Mouse (Mus musculus) cerebellum, adult (tissue): ENCODE measurements around the gene Gtdc1.
A peak's percentile ranks its signal among the peaks of the same experiment; 100 is the strongest.
"Not testable (repeated sequence)": the region's sequence is repeated elsewhere in the genome, so short reads cannot be mapped to it uniquely, and the experiment has no call there.

ENCODE experiments used
- ATAC-seq: cut with Nextera tagmentation; 2 replicates; pipeline ENCODE4 v1.9.2; 2017; ENCODE audit warnings: mild to moderate bottlenecking, moderate library complexity, mixed read lengths; ENCODE audit not compliant: insufficient number of reproducible peaks, low FRiP score, low TSS enrichment

Gtdc1 gene

GRCm38 (mm10) chr2:44622471-44622870 lies 305.0 kb downstream of the Gtdc1 start:
- no peak for ATAC-seq

- not testable (repeated sequence) for ATAC-seq
Measured at GRCm38 (mm10) chr2:44599653-44600052, 327.8 kb downstream of the Gtdc1 start.

- ATAC-seq, result no peak
Measured at GRCm38 (mm10) chr2:44594276-44594675, 333.2 kb downstream of the Gtdc1 start.

- peak; percentile 66 for ATAC-seq
Measured at GRCm38 (mm10) chr2:44590881-44591280, 336.6 kb downstream of the Gtdc1 start.

GRCm38 (mm10) chr2:44584061-44584460 lies 343.4 kb downstream of the Gtdc1 start:
- ATAC-seq, result peak; percentile 58; the same call in 1 of the 2 replicates

GRCm38 (mm10) chr2:44583491-44583890 lies 344.0 kb downstream of the Gtdc1 start:
- ATAC-seq, result no peak

GRCm38 (mm10) chr2:44571810-44572209 lies 355.6 kb downstream of the Gtdc1 start:
- no peak for ATAC-seq

GRCm38 (mm10) chr2:44571156-44571555 lies 356.3 kb downstream of the Gtdc1 start:
- no peak for ATAC-seq

GRCm38 (mm10) chr2:44569140-44569952 lies 358.1 kb downstream of the Gtdc1 start:
- ATAC-seq, result no peak

- peak; percentile 73 for ATAC-seq
Measured at GRCm38 (mm10) chr2:44564776-44565692, 362.4 kb downstream of the Gtdc1 start.

GRCm38 (mm10) chr2:44561789-44562188 lies 365.7 kb downstream of the Gtdc1 start:
- ATAC-seq, result no peak

GRCm38 (mm10) chr2:44559242-44559944 lies 368.1 kb downstream of the Gtdc1 start:
- ATAC-seq, result no peak

GRCm38 (mm10) chr2:44557669-44558281 lies 369.7 kb downstream of the Gtdc1 start:
- ATAC-seq, result no peak

GRCm38 (mm10) chr2:44556861-44557592 lies 370.4 kb downstream of the Gtdc1 start:
- 0 out of 2 replicates have a peak, but pooled peaks have one; percentile 41 for ATAC-seq

- no peak for ATAC-seq
Measured at GRCm38 (mm10) chr2:44554716-44555115, 372.7 kb downstream of the Gtdc1 start.

- no peak for ATAC-seq
Measured at GRCm38 (mm10) chr2:44549311-44549710, 378.1 kb downstream of the Gtdc1 start.

GRCm38 (mm10) chr2:44542775-44543174 lies 384.7 kb downstream of the Gtdc1 start:
- no peak for ATAC-seq

- no peak for ATAC-seq
Measured at GRCm38 (mm10) chr2:44541726-44542125, 385.7 kb downstream of the Gtdc1 start.

- no peak for ATAC-seq
Measured at GRCm38 (mm10) chr2:44540881-44541280, 386.6 kb downstream of the Gtdc1 start.
